Mouse (Mus musculus) hematopoietic stem cell, adult 5-6 weeks (primary cell): Measurements from ENCODE around the gene Hecw2. TPM values are rescaled to one million over a fixed set of nuclear protein-coding genes. Genes with fewer than 3 reads are reported as not detected.

Source experiments
- ATAC-seq, 2 experiments: fragments of 125-278 bp in 1 of 2; replicated peaks in 1 of 2; 2 replicates each; pipeline ENCODE4 v1.8.0; 2016 to 2017; ENCODE audit warnings: inconsistent platforms in 2 of 2, mild to moderate bottlenecking in 2 of 2, moderate number of reproducible peaks in 2 of 2, low read depth in 1 of 2, moderate TSS enrichment in 1 of 2; ENCODE audit not compliant: low FRiP score in 2 of 2, poor library complexity in 2 of 2, severe bottlenecking in 2 of 2, insufficient read depth in 1 of 2, low TSS enrichment in 1 of 2
- total RNA-seq: library from RNA; stranded (forward); fragments of 172-1452, 232-1000 nt; gene quantifications from 2 replicates; pipeline ENCODE4 v1.2.3, GENCODE M21; 2017

Gene Hecw2
- total RNA-seq, 1 experiment from 2014 or later: not detected

GRCm38 (mm10) chr1:54015739-54016138 is 179.2 kb downstream of the Hecw2 start:
- ATAC-seq: no peak

DNA sequence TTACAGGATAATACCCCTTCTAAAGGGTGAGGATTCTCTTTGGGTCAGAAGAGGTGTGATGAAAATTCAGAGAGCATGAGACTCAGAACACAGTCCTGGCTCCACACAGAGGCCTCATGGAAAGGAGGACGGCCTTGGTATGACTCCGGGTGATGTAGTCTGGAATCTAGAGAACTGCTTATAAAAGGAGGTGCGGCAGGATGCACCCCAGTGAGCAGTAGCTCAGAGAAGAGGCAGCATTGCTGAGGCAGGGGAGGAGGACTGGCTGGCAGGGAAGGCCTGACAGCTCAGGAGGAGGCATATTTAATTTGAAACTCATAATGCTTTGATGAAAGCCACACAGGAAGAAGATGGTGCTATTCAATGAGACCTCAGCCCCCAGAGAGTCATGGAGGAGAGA is 182.6 kb downstream of the Hecw2 start:
- ATAC-seq: no peak

GRCm38 (mm10) chr1:54009418-54010064 is 185.4 kb downstream of the Hecw2 start:
- no peak for ATAC-seq

- no peak for ATAC-seq
Measured at GRCm38 (mm10) chr1:54005860-54006386, 189.0 kb downstream of the Hecw2 start.

DNA sequence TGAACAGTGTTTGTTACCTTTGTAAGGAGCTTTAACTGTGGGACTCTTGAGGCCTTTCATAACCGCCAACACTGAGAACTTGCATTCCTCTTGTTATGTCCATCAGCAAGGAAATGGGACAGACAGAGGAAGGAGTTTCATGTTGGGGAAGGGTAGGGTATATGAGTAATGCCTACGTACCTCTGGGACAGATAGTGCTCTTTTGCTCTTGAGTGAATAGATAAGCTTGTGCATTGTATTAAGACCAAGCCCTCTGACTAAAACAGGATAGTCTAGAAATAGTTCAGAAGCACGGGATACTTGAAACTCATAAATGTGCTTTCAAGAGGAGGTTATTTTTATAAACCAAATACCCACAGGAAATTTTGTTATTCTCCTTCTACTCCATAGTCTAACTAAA is 191.7 kb downstream of the Hecw2 start:
- no peak for ATAC-seq

DNA sequence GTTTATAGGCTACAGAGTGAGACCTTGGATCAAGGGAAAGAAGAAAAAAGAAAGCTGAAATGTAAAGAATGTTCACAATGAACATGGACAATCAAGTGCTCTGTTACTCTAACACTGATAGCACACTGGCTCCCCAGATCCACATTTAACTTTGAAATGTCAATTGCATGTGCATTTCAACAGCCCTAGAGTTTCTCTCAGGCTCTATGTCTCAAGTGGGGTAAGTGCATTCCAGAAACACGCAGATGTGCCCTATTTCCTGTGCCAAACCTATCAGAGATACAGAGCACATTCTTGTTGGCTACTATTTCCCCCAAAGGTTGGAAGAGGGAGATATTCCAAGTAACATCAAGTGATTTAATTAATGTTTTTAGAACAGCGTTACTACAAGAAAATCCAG is 192.9 kb downstream of the Hecw2 start:
- no peak for ATAC-seq

DNA sequence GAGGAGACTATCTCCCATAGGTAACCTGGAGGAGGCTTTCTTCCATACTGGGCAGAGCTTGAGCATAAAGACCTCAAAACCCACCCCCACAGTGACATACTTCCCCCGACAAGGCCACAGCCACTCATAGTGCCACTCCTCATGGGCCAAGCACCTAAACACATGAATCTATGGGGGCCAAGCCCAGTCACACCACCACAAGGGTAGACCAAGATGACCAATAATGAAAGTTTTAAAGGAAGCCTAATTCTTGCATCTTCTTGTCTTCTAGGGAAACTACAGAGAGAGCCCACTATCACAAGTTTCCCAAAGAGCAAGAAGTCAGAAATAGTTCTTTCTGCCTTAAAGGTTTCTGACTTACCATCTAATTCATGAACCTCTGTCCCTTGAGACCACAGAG is 197.7 kb downstream of the Hecw2 start:
- no peak for ATAC-seq

- ATAC-seq: no peak
Measured at GRCm38 (mm10) chr1:53986185-53986892, 208.6 kb downstream of the Hecw2 start.

- ATAC-seq: no peak
Measured at GRCm38 (mm10) chr1:53978514-53978831, 216.5 kb downstream of the Hecw2 start.

GRCm38 (mm10) chr1:53977806-53978513 is 217.0 kb downstream of the Hecw2 start:
- ATAC-seq: peak; percentile 93 to 96

- ATAC-seq: no peak
Measured at GRCm38 (mm10) chr1:53976721-53977120, 218.2 kb downstream of the Hecw2 start.

DNA sequence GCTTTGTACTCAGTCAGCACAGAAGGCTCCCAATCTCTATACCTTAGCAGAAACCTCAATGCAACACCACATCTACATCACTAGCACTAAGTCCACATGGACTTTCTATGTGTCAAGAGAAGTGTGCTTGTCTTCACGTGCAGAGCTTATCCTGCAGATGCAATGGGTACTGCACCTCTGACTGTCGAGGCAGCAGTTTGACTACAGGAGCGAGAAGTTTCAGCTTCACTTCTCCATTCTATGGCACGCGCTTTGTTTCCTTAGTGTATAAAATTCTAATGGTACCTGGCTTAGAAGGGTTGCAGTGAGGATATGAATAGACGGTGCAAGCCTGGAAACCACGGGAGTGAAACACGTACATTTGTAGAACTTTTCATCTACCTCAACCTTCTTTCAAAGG is 218.9 kb downstream of the Hecw2 start:
- ATAC-seq: no peak

GRCm38 (mm10) chr1:53974941-53975340 is 220.0 kb downstream of the Hecw2 start:
- no peak for ATAC-seq

- no peak for ATAC-seq
Measured at GRCm38 (mm10) chr1:53970326-53970977, 224.5 kb downstream of the Hecw2 start.

DNA sequence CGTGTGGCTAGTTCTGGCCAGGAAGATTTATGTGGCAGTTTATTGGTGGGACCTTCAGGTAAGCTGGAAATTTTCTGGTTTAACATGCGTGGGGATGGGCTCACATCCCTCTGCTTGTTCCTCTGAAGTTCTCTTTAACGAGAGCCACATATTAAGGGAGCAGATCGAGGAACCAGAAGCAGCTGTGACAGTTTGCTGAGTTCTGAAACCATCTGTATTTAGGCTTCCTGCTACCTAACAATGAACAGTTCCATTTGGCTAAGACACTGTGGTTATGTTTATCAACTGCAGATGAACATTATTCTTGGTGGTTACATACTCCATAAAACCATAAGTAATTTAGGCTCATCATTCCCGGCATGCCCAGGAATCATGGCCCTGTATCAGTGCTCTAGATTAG is 242.6 kb downstream of the Hecw2 start:
- peak in 1 of 2 experiments; percentile 37; a peak in 2 of 4 replicates for ATAC-seq

- ATAC-seq: peak; percentile 94 to 99
Measured at GRCm38 (mm10) chr1:53945815-53946214, 249.2 kb downstream of the Hecw2 start.

DNA sequence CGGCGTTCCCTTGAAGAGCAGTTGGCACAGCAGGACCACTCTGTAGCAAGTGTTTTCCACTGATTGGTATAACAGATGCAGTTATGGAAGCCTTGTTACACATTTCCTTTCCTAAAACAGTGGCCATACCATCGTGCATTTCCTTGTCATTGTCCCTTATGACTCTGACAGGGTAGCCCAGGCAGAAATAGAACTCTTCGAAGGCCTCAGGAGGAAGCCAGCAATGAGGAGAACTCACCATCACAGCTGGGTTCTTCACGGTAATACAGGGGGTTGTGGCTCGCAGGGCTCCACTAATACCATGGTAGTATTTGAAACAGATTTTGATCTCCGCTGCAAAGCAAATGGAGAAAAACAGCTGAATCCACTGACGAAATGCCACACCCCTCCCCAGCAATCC is 252.5 kb downstream of the Hecw2 start:
- ATAC-seq: no peak

DNA sequence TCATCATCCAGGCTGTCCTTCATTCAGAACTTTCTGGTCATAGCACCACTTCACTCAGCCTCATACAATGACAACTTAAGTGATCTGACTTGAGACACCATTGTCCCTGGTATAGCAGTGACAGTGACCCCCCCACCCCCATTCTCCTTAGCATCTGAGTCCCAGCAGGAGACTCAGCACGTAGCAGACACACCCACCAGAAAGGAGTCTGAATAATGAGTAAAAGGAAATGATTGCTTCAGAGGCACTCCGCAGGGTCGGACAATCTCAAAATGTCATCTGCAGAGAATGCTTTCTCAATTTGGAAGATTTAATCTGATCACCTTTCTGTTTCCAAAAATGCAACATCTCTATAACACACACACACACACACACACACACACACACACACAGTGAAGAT is 253.4 kb downstream of the Hecw2 start:
- no peak for ATAC-seq
